Mouse (Mus musculus) C2C12 (cell line): ENCODE data around the gene Gtf2ird1.

Experiments used
- CTCF ChIP-seq: IDR thresholded peaks from one replicate; pipeline ENCODE4 v1.5.1; 2011; ENCODE audit not compliant: control insufficient read depth, insufficient read depth, insufficient read length
- MAX ChIP-seq: IDR thresholded peaks from one replicate; pipeline ENCODE4 v1.6.1; 2011; ENCODE audit warnings: mild to moderate bottlenecking, control low read depth
- MYOG ChIP-seq: IDR thresholded peaks from one replicate; pipeline ENCODE4 v1.6.1; 2011; ENCODE audit not compliant: control insufficient read depth, insufficient read length; ENCODE audit errors: extremely low read depth

DNA sequence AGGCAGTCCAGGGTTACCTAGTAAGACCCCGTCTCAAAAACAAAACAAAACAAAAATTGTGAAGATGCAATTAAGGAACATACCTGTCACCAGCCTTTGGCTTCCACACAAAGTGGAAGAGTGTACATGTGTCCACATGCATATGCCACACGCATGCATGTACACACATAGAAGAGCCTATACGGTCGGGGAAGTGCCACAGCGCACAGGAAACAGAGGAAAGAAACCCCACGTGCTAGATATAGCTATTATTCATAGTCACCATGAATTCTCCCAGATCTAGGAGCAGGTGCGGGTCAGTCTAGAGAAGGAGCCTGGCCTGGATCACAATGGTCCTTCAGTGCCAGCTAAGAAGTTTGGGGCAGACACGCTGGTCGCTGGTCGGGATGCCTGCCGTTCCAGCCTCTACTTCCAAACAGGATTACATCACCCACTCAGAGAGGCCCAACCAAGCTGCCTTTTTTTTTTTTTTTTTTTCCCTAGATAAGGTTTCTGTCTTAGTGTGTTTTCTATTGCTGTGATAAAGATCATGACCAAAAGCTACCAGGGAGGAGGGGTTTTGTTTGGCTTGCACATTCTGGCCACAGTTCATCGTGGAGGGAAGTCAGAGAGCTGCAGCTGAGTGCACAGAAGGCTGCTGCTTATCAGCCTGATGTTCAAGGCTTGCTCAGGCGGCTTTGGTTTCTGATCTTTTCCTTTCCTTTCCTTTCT is 130.5 kb downstream of the Gtf2ird1 start:
- no peak for TF ChIP-seq MAX
- TF ChIP-seq MYOG = no peak
- TF ChIP-seq CTCF = no peak
